Mouse (Mus musculus) heart, embryonic 11.5 days (tissue): ENCODE measurements around the gene Zfp423. TPM values are rescaled to one million over a fixed set of nuclear protein-coding genes. Genes with fewer than 3 reads are reported as not detected.
A peak's percentile ranks its signal among the peaks of the same experiment; 100 is the strongest.

Experiments
- ATAC-seq: fragments of 200-750 bp; cut with Nextera tagmentation; replicated peaks from 2 replicates; pipeline ENCODE4 v1.8.0; 2017; ENCODE audit warnings: moderate library complexity; ENCODE audit not compliant: insufficient number of reproducible peaks, low FRiP score, low TSS enrichment
- H3K27ac ChIP-seq: fragments of 300-500 bp; sonication (generic); 2 replicates; pipeline ENCODE4 v1.5.1; 2014; ENCODE audit warnings: mild to moderate bottlenecking, low read depth, low read length
- H3K27me3 ChIP-seq: fragments of 300-500 bp; sonication (generic); 2 replicates; pipeline ENCODE4 v1.6.1; 2014; ENCODE audit warnings: mild to moderate bottlenecking, low read length, mixed read lengths; ENCODE audit not compliant: control insufficient read depth, insufficient read depth
- H3K36me3 ChIP-seq: fragments of 300-500 bp; sonication (generic); 2 replicates; pipeline ENCODE4 v1.6.1; 2014; ENCODE audit warnings: mild to moderate bottlenecking, low read length, moderate library complexity, mixed read lengths; ENCODE audit not compliant: control insufficient read depth, insufficient read depth
- H3K4me1 ChIP-seq: fragments of 300-500 bp; sonication (generic); 2 replicates; pipeline ENCODE4 v1.6.1; 2014; ENCODE audit warnings: low read length; ENCODE audit not compliant: control insufficient read depth, insufficient read depth
- H3K4me2 ChIP-seq: fragments of 300-500 bp; sonication (generic); 2 replicates; pipeline ENCODE4 v1.6.1; 2014; ENCODE audit warnings: mild to moderate bottlenecking, moderate library complexity
- H3K4me3 ChIP-seq: fragments of 300-500 bp; sonication (generic); 2 replicates; pipeline ENCODE4 v1.5.1; 2014; ENCODE audit warnings: low read depth, low read length
- H3K9ac ChIP-seq: fragments of 300-500 bp; sonication (generic); 2 replicates; pipeline ENCODE4 v1.6.1; 2014; ENCODE audit warnings: mild to moderate bottlenecking, low read depth, low read length, moderate library complexity
- H3K9me3 ChIP-seq: fragments of 300-500 bp; sonication (generic); replicated peaks from 2 replicates; pipeline ENCODE4 v1.6.1; 2016; ENCODE audit warnings: low read length; ENCODE audit not compliant: control insufficient read depth
- WGBS: fragments of 180-500 bp; shearing (Covaris S2); extraction: QIAGEN DNeasy Blood & Tissue Kit; methylation state at CpG from one replicate; pipeline ENCODE4 v1.1.7; 2014; ENCODE audit not compliant: insufficient replicate concordance; 5-methylcytosine and 5-hydroxymethylcytosine counted together
- polyA plus RNA-seq: library from polyadenylated mRNA; unstranded; fragments of >200 nt; fragmentation: Nextera tagmentation; extraction: Ambion mirVana; gene quantifications from 2 replicates; pipeline ENCODE4 v1.2.1, GENCODE M21; 2014

Gene Zfp423
- 8.2 and 8.9 TPM in 2 replicates for polyA plus RNA-seq

- H3K4me3 ChIP-seq, result peak within 1 kb of the TSS; percentile 83
- no peaks in the 10 kb centered on the region for H3K36me3 ChIP-seq
- no peaks in the 10 kb centered on the region for H3K9me3 ChIP-seq
- ATAC-seq, result 0 out of 2 replicates have a peak, but pooled peaks have one; percentile 35
- H3K4me2 ChIP-seq, result peak within 1 kb of the TSS; percentile 98
- 1% methylated on average over 24 of the region's 48 CpGs for WGBS
- peaks cover 24% of the 10 kb centered on the region for H3K27me3 ChIP-seq
- peak within 1 kb of the TSS; percentile 81 for H3K9ac ChIP-seq
- peak within 1 kb of the TSS; percentile 93 for H3K27ac ChIP-seq
- peaks cover 13% of the 10 kb centered on the region for H3K4me1 ChIP-seq
Observed at GRCm38 (mm10) chr8:87959320-87959920, at the start of gene Zfp423. Gene Zfp423, minus strand, starts transcription at chr8:87959595.

- no peaks in the 10 kb centered on the region for H3K9me3 ChIP-seq
- no peak overlapping the region for H3K4me2 ChIP-seq
- ATAC-seq, result no peak
- H3K9ac ChIP-seq, result no peak overlapping the region
- no peak overlapping the region for H3K4me3 ChIP-seq
- 0 out of 2 replicates have a peak, but pooled peaks cover 2% of the 10 kb centered on the region for H3K4me1 ChIP-seq
- no peak overlapping the region for H3K27ac ChIP-seq
- no peaks in the 10 kb centered on the region for H3K36me3 ChIP-seq
- no peaks in the 10 kb centered on the region for H3K27me3 ChIP-seq
- WGBS, result 76% methylated on average over 5 of the region's 5 CpGs
Observed at GRCm38 (mm10) chr8:88006811-88007210, 47.4 kb upstream of the Zfp423 start.

- 15% methylated on average over 5 of the region's 5 CpGs for WGBS
- no peak overlapping the region for H3K9ac ChIP-seq
Observed at GRCm38 (mm10) chr8:87984778-87985177, 25.4 kb upstream of the Zfp423 start.

DNA sequence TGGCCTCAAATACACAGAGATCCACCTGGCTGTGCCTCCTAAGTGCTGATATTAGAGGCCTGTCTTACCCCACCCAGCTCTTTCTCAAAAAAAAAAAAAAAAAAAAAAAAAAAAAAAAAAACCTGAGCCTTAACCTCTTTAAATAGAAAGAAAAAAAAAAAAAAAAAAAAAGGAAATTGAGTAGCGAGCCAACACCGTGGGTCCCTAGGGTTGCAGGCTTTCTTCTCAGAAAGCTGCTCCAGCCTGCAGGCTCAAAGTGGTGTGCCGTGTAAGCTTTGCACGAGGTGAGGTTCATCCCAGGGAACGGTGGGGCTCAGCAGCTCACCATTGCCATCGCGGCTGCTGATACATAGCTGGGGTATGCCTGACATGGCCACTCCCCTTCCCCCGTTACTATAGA is 24.6 kb upstream of the Zfp423 start:
- Histone ChIP-seq H3K27me3 (no peaks in the 10 kb centered on the region), H3K4me3 (no peak overlapping the region), H3K9me3 (no peaks in the 10 kb centered on the region), H3K9ac (peak overlapping the region; percentile 34; the same call in 1 of the 2 replicates), H3K36me3 (no peaks in the 10 kb centered on the region), H3K4me1 (peaks cover 6% of the 10 kb centered on the region), H3K27ac (no peak overlapping the region), H3K4me2 (peak overlapping the region; percentile 29)
- no peak for ATAC-seq
- WGBS, result 21% methylated on average over 8 of the region's 8 CpGs

More at GRCm38 (mm10) chr8:87984778-87985177, 25.4 kb upstream of the Zfp423 start:
- H3K4me3 ChIP-seq, result no peak overlapping the region
- H3K4me1 ChIP-seq, result peaks cover 6% of the 10 kb centered on the region
- no peak for ATAC-seq
- H3K27ac ChIP-seq, result no peak overlapping the region
- no peaks in the 10 kb centered on the region for H3K9me3 ChIP-seq
- H3K27me3 ChIP-seq, result no peaks in the 10 kb centered on the region
- H3K36me3 ChIP-seq, result no peaks in the 10 kb centered on the region
- H3K4me2 ChIP-seq, result peak overlapping the region; percentile 29; the same call in 1 of the 2 replicates

DNA sequence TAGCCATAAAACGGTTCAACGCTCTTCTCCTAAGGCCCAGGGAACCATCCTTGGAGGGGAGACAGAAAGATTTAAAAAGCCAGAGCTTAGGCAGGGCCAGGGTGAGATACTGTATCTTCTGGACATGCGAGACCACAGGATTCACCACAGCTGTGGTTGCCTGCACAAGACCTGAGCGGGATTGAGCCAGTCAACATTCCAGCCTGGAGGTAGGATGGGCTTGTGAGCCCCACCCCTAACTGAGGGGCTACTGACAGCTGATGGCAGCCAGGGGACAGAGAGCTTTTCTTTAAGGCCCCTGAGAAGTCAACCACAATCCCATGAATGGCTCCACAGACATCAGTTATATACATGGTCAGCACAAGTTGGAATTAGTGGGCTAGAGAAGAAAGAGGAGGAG is 23.5 kb upstream of the Zfp423 start:
- 92% methylated on average over 4 of the region's 4 CpGs for WGBS
- no peak overlapping the region for H3K4me3 ChIP-seq
- no peak overlapping the region for H3K9ac ChIP-seq
- H3K27ac ChIP-seq, result no peak overlapping the region
- no peak overlapping the region for H3K4me2 ChIP-seq
- no peaks in the 10 kb centered on the region for H3K27me3 ChIP-seq
- H3K36me3 ChIP-seq, result no peaks in the 10 kb centered on the region
- H3K4me1 ChIP-seq, result peaks cover 6% of the 10 kb centered on the region
- ATAC-seq, result no peak
- no peaks in the 10 kb centered on the region for H3K9me3 ChIP-seq

DNA sequence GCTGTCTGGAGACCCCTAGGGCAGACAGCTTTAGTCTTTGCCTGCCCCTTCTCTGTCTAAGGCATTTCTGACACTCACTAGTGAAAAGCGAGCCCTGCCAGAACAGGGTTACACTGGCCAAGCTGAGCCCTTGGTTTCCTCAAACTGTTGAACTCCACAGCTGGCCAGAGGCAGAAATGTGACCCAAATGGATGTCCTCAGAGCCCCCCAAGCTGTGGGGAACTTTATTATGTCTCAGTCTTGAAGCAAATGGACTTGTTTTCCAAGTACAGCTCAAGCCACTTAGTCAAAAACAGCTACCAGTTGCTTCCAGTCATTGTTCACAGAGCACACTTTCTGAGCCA is 16.0 kb upstream of the Zfp423 start:
- peaks cover 16% of the 10 kb centered on the region for H3K4me1 ChIP-seq
- no peak overlapping the region for H3K9ac ChIP-seq

DNA sequence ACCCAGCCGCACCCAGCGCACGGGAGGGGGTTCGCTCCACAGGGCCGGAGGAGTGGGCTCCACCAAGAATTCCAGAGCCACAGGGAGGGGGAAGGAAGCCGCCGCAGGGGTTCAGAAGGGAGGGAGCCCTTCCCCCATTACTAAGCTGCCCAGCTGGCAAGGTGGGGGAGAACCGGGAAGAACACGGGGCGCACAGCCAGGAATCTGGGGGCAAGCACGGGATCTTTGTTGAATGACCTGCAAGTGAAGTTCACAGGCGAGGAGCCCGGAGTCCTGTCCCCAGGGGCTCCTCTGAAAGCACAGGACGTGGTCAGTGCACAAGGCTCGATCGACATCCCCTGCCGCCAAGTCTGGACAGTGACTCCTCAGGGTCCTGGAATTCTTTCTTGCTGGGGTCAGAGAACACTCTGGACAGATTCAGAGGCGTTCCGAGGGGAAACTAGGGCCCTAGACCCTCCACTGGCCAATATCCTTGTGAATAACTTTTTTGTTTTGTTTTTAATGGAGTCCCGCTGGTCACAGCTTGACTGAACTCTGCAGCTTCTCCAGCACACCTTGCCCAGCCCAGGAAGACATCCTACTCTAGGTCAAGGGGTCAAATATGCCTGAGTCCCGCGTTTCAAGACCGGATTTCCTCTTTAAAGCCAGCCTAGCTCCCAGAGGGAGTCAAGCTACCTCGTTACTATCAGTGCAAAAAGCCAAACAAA is 15.5 kb upstream of the Zfp423 start:
- Histone ChIP-seq H3K4me2 (peak overlapping the region; percentile 62), H3K9ac (peak overlapping the region; percentile 44; the same call in 1 of the 2 replicates), H3K27me3 (no peaks in the 10 kb centered on the region), H3K36me3 (no peaks in the 10 kb centered on the region), H3K9me3 (no peaks in the 10 kb centered on the region), H3K4me3 (peak overlapping the region; percentile 18), H3K4me1 (peaks cover 16% of the 10 kb centered on the region), H3K27ac (no peak overlapping the region; the same call in 1 of the 2 replicates)
- under 1% methylated on average over 24 of the region's 24 CpGs for WGBS
- ATAC-seq, result peak; percentile 47; the same call in 1 of the 2 replicates

More for the DNA sequence above, 16.0 kb upstream of the Zfp423 start:
- Histone ChIP-seq H3K27ac (no peak overlapping the region), H3K4me2 (peak overlapping the region; percentile 62), H3K36me3 (no peaks in the 10 kb centered on the region), H3K9me3 (no peaks in the 10 kb centered on the region), H3K4me3 (no peak overlapping the region), H3K27me3 (no peaks in the 10 kb centered on the region)
- ATAC-seq, result no peak
- 12% methylated on average over 1 of the region's 1 CpGs for WGBS

GRCm38 (mm10) chr8:87974122-87974758 is 14.8 kb upstream of the Zfp423 start:
- Histone ChIP-seq H3K4me1 (peaks cover 16% of the 10 kb centered on the region), H3K4me2 (peak overlapping the region; percentile 62), H3K27ac (no peak overlapping the region), H3K4me3 (peak overlapping the region; percentile 18), H3K27me3 (no peaks in the 10 kb centered on the region), H3K36me3 (no peaks in the 10 kb centered on the region), H3K9ac (peak overlapping the region; percentile 44; the same call in 1 of the 2 replicates), H3K9me3 (no peaks in the 10 kb centered on the region)
- ATAC-seq, result no peak
- 9% methylated on average over 21 of the region's 21 CpGs for WGBS
